Mouse (Mus musculus) gastrocnemius, postnatal 36 days (tissue): ENCODE results near the gene Large2. TPM values are rescaled to one million over a fixed set of nuclear protein-coding genes. Genes with fewer than 3 reads are reported as not detected.

ENCODE experiments used
- DNase-seq, 2 experiments: peaks; one replicate each; pipeline ENCODE4 v3.0.0; 2022
- intact Hi-C: fragments of 180-260 bp; cut with DNase I; formaldehyde crosslinking; loops from one replicate; pipeline ENCODE4 v1.15.1; 2025
- microRNA-seq, 2 experiments: library from miRNA; unstranded; fragments of <30 nt; microRNA quantifications; one replicate each; pipeline ENCODE4 v1.2.0; 2021
- total RNA-seq, 2 experiments: library from RNA; stranded (reverse); gene quantifications; 2 replicates each; pipeline ENCODE4 v1.2.3; 2021

Gene Large2
- total RNA-seq, 2 experiments from 2014 or later, result 0.52 to 0.84 TPM

GRCm38 (mm10) chr2:92349589-92350425, 24.9 kb downstream of the Large2 start:
- intact Hi-C loops, result no loop called here
- no peak for DNase-seq

DNA sequence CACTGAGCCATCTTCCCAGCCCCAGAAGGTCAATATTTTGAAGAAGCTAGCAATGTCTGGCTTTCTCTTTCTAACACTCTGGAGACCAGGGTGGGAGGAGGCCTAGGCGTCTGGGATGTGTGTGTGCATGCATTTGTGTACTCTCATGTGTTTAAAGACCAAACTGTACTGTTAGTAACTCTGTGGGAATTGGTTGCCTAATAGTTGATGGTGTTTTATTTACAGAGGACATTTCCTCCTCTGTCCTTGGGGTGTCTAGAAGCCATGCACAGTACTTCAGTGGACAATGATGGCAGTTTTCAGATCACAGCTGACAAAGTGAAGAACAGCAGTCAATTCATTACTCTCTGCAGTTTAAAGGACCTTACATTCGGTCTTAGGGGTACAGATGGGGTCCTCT, 27.5 kb downstream of the Large2 start:
- no peak for DNase-seq
- intact Hi-C loops, result no loop called here

DNA sequence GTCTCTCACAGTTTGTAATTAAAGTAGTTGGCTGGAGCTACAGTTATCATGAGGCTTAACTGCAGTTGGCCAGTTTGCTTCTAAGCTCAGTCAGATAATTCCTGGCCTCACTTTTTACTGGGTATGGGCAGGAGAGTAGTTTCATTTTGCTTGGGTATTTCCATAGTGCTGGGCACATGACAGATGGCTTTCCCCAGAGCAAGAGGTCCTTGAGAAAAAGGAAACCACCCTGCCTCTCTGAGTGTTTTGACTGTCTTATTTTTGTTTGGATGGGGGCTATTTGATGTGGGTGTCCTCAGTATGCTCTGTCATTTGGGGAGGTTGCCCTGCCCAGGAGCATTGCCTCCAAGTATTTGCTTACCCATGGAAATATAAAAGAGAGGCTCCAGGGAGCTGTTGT, 32.3 kb downstream of the Large2 start:
- intact Hi-C loops, result no loop called here
- no peak for DNase-seq

- intact Hi-C loops, result no loop called here
- no peak for DNase-seq
These were observed 42.8 kb downstream of the Large2 start for GRCm38 (mm10) chr2:92331871-92332270.

GRCm38 (mm10) chr2:92331410-92331809, 43.3 kb downstream of the Large2 start:
- intact Hi-C loops, result no loop called here
- DNase-seq, result no peak

DNA sequence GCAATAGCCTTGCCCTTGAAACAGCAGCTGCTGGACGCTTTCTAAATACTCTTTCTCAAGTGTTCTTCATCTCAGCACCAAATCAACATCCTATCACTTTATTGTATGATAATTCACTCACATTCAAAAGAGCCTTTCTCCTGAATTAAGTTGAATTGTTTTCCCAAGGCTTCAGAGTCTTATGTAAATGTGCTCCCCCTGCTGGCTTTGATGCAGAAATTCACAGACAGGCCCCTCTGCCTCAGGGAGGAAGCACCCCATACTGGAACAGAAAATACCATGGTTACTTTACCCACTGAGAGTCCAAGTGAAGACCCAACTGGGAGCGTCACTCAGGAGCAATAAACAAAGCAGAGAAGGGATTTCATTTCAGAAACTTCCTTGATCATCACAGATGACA, 43.8 kb downstream of the Large2 start:
- intact Hi-C loops, result no loop called here
- DNase-seq, result no peak

GRCm38 (mm10) chr2:92328206-92328605, 46.5 kb downstream of the Large2 start:
- DNase-seq, result no peak
- intact Hi-C loops, result loop anchor here (5.0 kb wide), 1 partner anchor 36 kb away; no protein-coding TSS in a partner anchor

- no peak for DNase-seq
- intact Hi-C loops, result loop anchor here (5.0 kb wide), 1 partner anchor 35 kb away; no protein-coding TSS in a partner anchor
These were observed 47.1 kb downstream of the Large2 start for GRCm38 (mm10) chr2:92327601-92328000.

GRCm38 (mm10) chr2:92326221-92326620, 48.4 kb downstream of the Large2 start:
- no peak for DNase-seq
- intact Hi-C loops, result loop anchor here (5.0 kb wide), 1 partner anchor 34 kb away; no protein-coding TSS in a partner anchor

DNA sequence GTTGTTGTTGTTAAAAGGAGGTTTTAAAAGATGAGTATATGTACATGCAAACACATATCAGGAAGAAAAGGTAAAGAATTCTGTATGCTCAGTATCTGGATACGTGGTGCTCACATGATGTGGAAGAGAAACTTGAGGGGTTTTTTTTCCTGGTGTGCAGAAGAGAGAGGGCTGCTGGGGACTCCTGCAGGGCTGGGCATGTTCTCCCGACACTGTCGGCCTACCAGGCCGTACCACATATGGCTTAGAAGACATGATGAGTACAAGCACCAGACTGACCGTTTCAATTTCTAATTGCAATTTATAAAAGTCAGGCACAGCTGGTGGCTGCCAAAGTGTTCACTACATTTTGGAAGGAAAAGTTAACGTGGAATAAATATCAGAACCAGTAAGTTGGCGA, 49.0 kb downstream of the Large2 start:
- DNase-seq, result no peak
- intact Hi-C loops, result loop anchor here (5.0 kb wide), 1 partner anchor 33 kb away; no protein-coding TSS in a partner anchor

GRCm38 (mm10) chr2:92322669-92323068, 52.0 kb downstream of the Large2 start:
- no peak for DNase-seq
- intact Hi-C loops, result no loop called here

GRCm38 (mm10) chr2:92317228-92317627, 57.4 kb downstream of the Large2 start:
- intact Hi-C loops, result no loop called here
- DNase-seq, result no peak

- intact Hi-C loops, result no loop called here
- DNase-seq, result no peak
These were observed 58.0 kb downstream of the Large2 start for GRCm38 (mm10) chr2:92316652-92317051.

Small RNA genes within 50 kb of the gene (microRNA-seq; reads per million reads assigned to microRNA genes)
- gene Mir7000, result 0 to 0.36 reads per million in 2 experiments

Other genes starting within 250 kb of the Large2 start
- gene Pex16, start 193 bp downstream of the Large2 start, total RNA-seq, result 10 to 100 TPM; 14.1 to 23.0 TPM
- under 1 TPM; 0.81 to 0.99 TPM for gene 1700029I15Rik, start 7.7 kb upstream of the Large2 start, total RNA-seq
- 1 to 10 TPM; 6.9 to 7.2 TPM for gene Mapk8ip1, start 26.4 kb upstream of the Large2 start, total RNA-seq
- gene Cry2, start 59.2 kb upstream of the Large2 start, total RNA-seq, result 10 to 100 TPM; 16.9 to 21.9 TPM
- gene Slc35c1, start 85.7 kb upstream of the Large2 start, total RNA-seq, result 1 to 10 TPM; 5.0 to 6.3 TPM
- gene Chst1, start 224.8 kb upstream of the Large2 start, total RNA-seq, result 1 to 10 TPM; 1.2 to 1.4 TPM